Mouse (Mus musculus) midbrain, embryonic 12.5 days (tissue): ENCODE measurements at regions not wholly inside any gene's neighbourhood (a gene's known extent, or its start where the extent isn't known, plus 50 kb on each side); places are given as distances from the start of the nearest gene placed in this dataset.

ENCODE experiments used
- ATAC-seq: fragments of 200-750 bp; cut with Nextera tagmentation; 2 replicates; pipeline ENCODE4 v1.8.0; 2017; ENCODE audit warnings: low read depth, moderate TSS enrichment, moderate library complexity; ENCODE audit not compliant: low FRiP score
- H3K27ac ChIP-seq: fragments of 300-500 bp; sonication (generic); replicated peaks from 2 replicates; pipeline ENCODE4 v1.5.1; 2016; ENCODE audit warnings: mild to moderate bottlenecking
- H3K27me3 ChIP-seq: fragments of 300-500 bp; sonication (generic); 2 replicates; pipeline ENCODE4 v1.6.1; 2016; ENCODE audit warnings: mild to moderate bottlenecking
- H3K36me3 ChIP-seq: fragments of 300-500 bp; sonication (generic); 2 replicates; pipeline ENCODE4 v1.6.1; 2016
- H3K4me1 ChIP-seq: fragments of 300-500 bp; sonication (generic); 2 replicates; pipeline ENCODE4 v1.6.1; 2016
- H3K4me2 ChIP-seq: fragments of 300-500 bp; sonication (generic); replicated peaks from 2 replicates; pipeline ENCODE4 v1.6.1; 2016; ENCODE audit warnings: mild to moderate bottlenecking, moderate library complexity
- H3K4me3 ChIP-seq: fragments of 300-500 bp; sonication (generic); 2 replicates; pipeline ENCODE4 v1.5.1; 2016; ENCODE audit warnings: mild to moderate bottlenecking
- H3K9ac ChIP-seq: fragments of 300-500 bp; sonication (generic); replicated peaks from 2 replicates; pipeline ENCODE4 v1.6.1; 2016; ENCODE audit warnings: mild to moderate bottlenecking, moderate library complexity
- H3K9me3 ChIP-seq: fragments of 300-500 bp; sonication (generic); 2 replicates; pipeline ENCODE4 v1.6.1; 2016; ENCODE audit warnings: mild to moderate bottlenecking
- WGBS: fragments of 180-500 bp; shearing (Covaris S2); methylation state at CpG from one replicate; pipeline ENCODE4 v1.1.7; 2016; 5-methylcytosine and 5-hydroxymethylcytosine counted together

GRCm38 (mm10) chr2:128433553-128434081 is 157.4 kb upstream of the Spdye4c start:
- 88% methylated on average over 9 of the region's 9 CpGs for WGBS
- ATAC-seq, result no peak
- no peak overlapping the region for H3K4me3 ChIP-seq

GRCm38 (mm10) chr2:128434200-128434977 is 156.6 kb upstream of the Spdye4c start:
- Histone ChIP-seq H3K4me2 (no peak overlapping the region), H3K9me3 (no peaks in the 10 kb centered on the region), H3K4me1 (peaks cover 10% of the 10 kb centered on the region; the same call in 1 of the 2 replicates), H3K27ac (no peak overlapping the region), H3K4me3 (no peak overlapping the region), H3K36me3 (no peaks in the 10 kb centered on the region), H3K9ac (no peak overlapping the region), H3K27me3 (no peaks in the 10 kb centered on the region)
- 55% methylated on average over 11 of the region's 11 CpGs for WGBS
- ATAC-seq, result no peak

More at GRCm38 (mm10) chr2:128433553-128434081, 157.4 kb upstream of the Spdye4c start:
- Histone ChIP-seq H3K4me1 (peaks cover 10% of the 10 kb centered on the region; the same call in 1 of the 2 replicates), H3K27ac (no peak overlapping the region), H3K9ac (no peak overlapping the region), H3K9me3 (no peaks in the 10 kb centered on the region), H3K36me3 (no peaks in the 10 kb centered on the region), H3K27me3 (no peaks in the 10 kb centered on the region; the same call in 1 of the 2 replicates), H3K4me2 (no peak overlapping the region)

- Histone ChIP-seq H3K4me2 (no peak overlapping the region), H3K27me3 (no peaks in the 10 kb centered on the region), H3K9me3 (no peaks in the 10 kb centered on the region), H3K9ac (no peak overlapping the region), H3K27ac (no peak overlapping the region), H3K36me3 (no peaks in the 10 kb centered on the region), H3K4me1 (peaks cover 10% of the 10 kb centered on the region; the same call in 1 of the 2 replicates), H3K4me3 (no peak overlapping the region)
- ATAC-seq, result no peak
- WGBS, result 94% methylated on average over 3 of the region's 3 CpGs
These were observed 154.6 kb upstream of the Spdye4c start for GRCm38 (mm10) chr2:128436378-128436777.

- WGBS, result 80% methylated on average over 7 of the region's 7 CpGs
- H3K9ac ChIP-seq, result no peak overlapping the region
- no peak for ATAC-seq
These were observed 153.3 kb upstream of the Spdye4c start for GRCm38 (mm10) chr2:128437698-128438097.

GRCm38 (mm10) chr2:128438161-128438822 is 152.7 kb upstream of the Spdye4c start:
- no peak for ATAC-seq
- WGBS, result 83% methylated on average over 12 of the region's 12 CpGs

More at GRCm38 (mm10) chr2:128437698-128438097, 153.3 kb upstream of the Spdye4c start:
- H3K27ac ChIP-seq, result no peak overlapping the region
- no peak overlapping the region for H3K4me3 ChIP-seq
- H3K27me3 ChIP-seq, result no peaks in the 10 kb centered on the region
- H3K4me2 ChIP-seq, result no peak overlapping the region
- H3K9me3 ChIP-seq, result no peaks in the 10 kb centered on the region
- peaks cover 10% of the 10 kb centered on the region; the same call in 1 of the 2 replicates for H3K4me1 ChIP-seq
- H3K36me3 ChIP-seq, result no peaks in the 10 kb centered on the region

GRCm38 (mm10) chr2:128438897-128439296 is 152.1 kb upstream of the Spdye4c start:
- WGBS, result 81% methylated on average over 2 of the region's 2 CpGs
- H3K27me3 ChIP-seq, result no peaks in the 10 kb centered on the region
- H3K36me3 ChIP-seq, result no peaks in the 10 kb centered on the region
- no peaks in the 10 kb centered on the region for H3K9me3 ChIP-seq
- ATAC-seq, result no peak
- no peak overlapping the region for H3K4me3 ChIP-seq
- H3K4me2 ChIP-seq, result no peak overlapping the region
- H3K4me1 ChIP-seq, result peaks cover 10% of the 10 kb centered on the region; the same call in 1 of the 2 replicates
- no peak overlapping the region for H3K9ac ChIP-seq
- H3K27ac ChIP-seq, result no peak overlapping the region

More at GRCm38 (mm10) chr2:128438161-128438822, 152.7 kb upstream of the Spdye4c start:
- Histone ChIP-seq H3K27me3 (no peaks in the 10 kb centered on the region), H3K4me2 (no peak overlapping the region), H3K27ac (no peak overlapping the region), H3K4me3 (no peak overlapping the region), H3K36me3 (no peaks in the 10 kb centered on the region), H3K9ac (no peak overlapping the region), H3K9me3 (no peaks in the 10 kb centered on the region), H3K4me1 (peaks cover 10% of the 10 kb centered on the region; the same call in 1 of the 2 replicates)

- H3K36me3 ChIP-seq, result no peaks in the 10 kb centered on the region
- H3K27ac ChIP-seq, result no peak overlapping the region
- no peak overlapping the region for H3K9ac ChIP-seq
- no peak overlapping the region for H3K4me3 ChIP-seq
- H3K4me1 ChIP-seq, result no peaks in the 10 kb centered on the region
- ATAC-seq, result no peak
- no peaks in the 10 kb centered on the region for H3K27me3 ChIP-seq
- no peak overlapping the region for H3K4me2 ChIP-seq
- 74% methylated on average over 7 of the region's 7 CpGs for WGBS
- no peaks in the 10 kb centered on the region for H3K9me3 ChIP-seq
These were observed 146.4 kb upstream of the Spdye4c start for GRCm38 (mm10) chr2:128444599-128445011.

GRCm38 (mm10) chr2:128445443-128445842 is 145.6 kb upstream of the Spdye4c start:
- WGBS, result 93% methylated on average over 5 of the region's 5 CpGs
- no peaks in the 10 kb centered on the region for H3K9me3 ChIP-seq

GRCm38 (mm10) chr2:128449294-128449693 is 141.7 kb upstream of the Spdye4c start:
- Histone ChIP-seq H3K36me3 (no peaks in the 10 kb centered on the region), H3K4me2 (no peak overlapping the region), H3K4me3 (no peak overlapping the region), H3K27me3 (no peaks in the 10 kb centered on the region), H3K9me3 (no peaks in the 10 kb centered on the region), H3K27ac (no peak overlapping the region), H3K9ac (no peak overlapping the region), H3K4me1 (no peaks in the 10 kb centered on the region)
- WGBS, result 81% methylated on average over 3 of the region's 3 CpGs
- no peak for ATAC-seq

More at GRCm38 (mm10) chr2:128445443-128445842, 145.6 kb upstream of the Spdye4c start:
- Histone ChIP-seq H3K27ac (no peak overlapping the region), H3K27me3 (no peaks in the 10 kb centered on the region), H3K4me1 (no peaks in the 10 kb centered on the region), H3K9ac (no peak overlapping the region), H3K4me3 (no peak overlapping the region), H3K4me2 (no peak overlapping the region), H3K36me3 (no peaks in the 10 kb centered on the region)
- ATAC-seq, result no peak

- Histone ChIP-seq H3K27ac (no peak overlapping the region), H3K4me3 (no peak overlapping the region), H3K27me3 (no peaks in the 10 kb centered on the region), H3K9me3 (no peaks in the 10 kb centered on the region), H3K36me3 (no peaks in the 10 kb centered on the region), H3K9ac (no peak overlapping the region), H3K4me1 (no peaks in the 10 kb centered on the region), H3K4me2 (no peak overlapping the region)
- WGBS, result 89% methylated on average over 4 of the region's 4 CpGs
- ATAC-seq, result no peak
These were observed 141.0 kb upstream of the Spdye4c start for GRCm38 (mm10) chr2:128450045-128450444.

- Histone ChIP-seq H3K4me3 (no peak overlapping the region), H3K36me3 (no peaks in the 10 kb centered on the region), H3K9me3 (no peaks in the 10 kb centered on the region), H3K27me3 (no peaks in the 10 kb centered on the region), H3K4me2 (no peak overlapping the region), H3K9ac (no peak overlapping the region), H3K27ac (no peak overlapping the region), H3K4me1 (no peaks in the 10 kb centered on the region)
- 87% methylated on average over 5 of the region's 5 CpGs for WGBS
- no peak for ATAC-seq
These were observed 139.3 kb upstream of the Spdye4c start for GRCm38 (mm10) chr2:128451554-128452239.
